Comparison of ENCODE assay signal across 8 mouse cellular contexts in the genomic region with DNA sequence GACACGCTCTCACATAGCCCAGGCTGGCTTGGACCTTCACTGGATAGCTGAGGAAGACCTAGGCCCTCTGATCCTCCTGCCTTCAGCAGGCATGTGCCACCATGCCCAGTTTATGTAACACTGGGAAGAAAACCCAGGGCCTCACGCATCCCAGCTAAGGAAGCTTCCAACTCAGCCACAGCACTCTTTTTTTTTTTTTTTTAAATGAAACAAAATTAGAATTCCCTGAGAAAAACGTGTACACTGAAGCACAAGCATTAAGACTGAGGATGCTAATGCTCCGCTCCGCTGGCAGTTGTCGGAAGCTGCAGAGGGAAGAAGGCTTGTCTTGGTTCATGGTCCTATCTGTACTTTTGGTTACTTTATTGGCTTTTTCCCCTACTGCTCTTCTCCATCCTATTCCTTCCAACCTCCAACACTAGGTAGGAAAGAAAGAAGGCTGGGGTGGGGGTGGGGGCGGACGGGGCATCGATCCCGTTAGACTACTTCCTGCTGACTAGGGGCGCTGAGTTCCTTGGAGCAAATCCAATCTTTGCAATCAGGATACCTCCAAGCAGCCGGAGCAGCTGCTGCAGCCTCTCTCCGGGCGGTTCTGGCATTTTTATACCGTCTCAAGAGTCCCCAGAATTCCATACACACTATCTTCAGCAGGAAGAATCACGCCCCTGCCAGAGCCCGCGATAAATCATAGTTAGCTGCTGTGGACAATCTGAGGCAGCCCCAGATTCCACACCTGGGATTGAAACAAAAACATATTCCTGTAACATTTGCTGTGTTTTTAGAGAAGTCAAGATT. TPM values are rescaled to one million over a fixed set of nuclear protein-coding genes. Genes with fewer than 3 reads are reported as not detected.
DNase-seq lines count a peak whose midpoint lies in the region; ATAC-seq and TF ChIP-seq lines count a peak whose summit lies in the region.

No protein-coding gene starts in this region.

- H3K27ac ChIP-seq in layer of hippocampus, adult 2 months: peak overlapping the region; percentile 81
- H3K27ac ChIP-seq in embryonic facial prominence, embryonic 13.5 days: peak overlapping the region; percentile 91
- peak overlapping the region; percentile 82 for H3K27ac ChIP-seq in intestine, embryonic 16.5 days (ENCODE audit: low read length)
- no peak overlapping the region for H3K27ac ChIP-seq in midbrain, embryonic 16.5 days (ENCODE audit: low read length)

- H3K36me3 ChIP-seq in embryonic facial prominence, embryonic 13.5 days: no peaks in the 10 kb centered on the region
- no peaks in the 10 kb centered on the region for H3K36me3 ChIP-seq in intestine, embryonic 16.5 days (ENCODE audit: control insufficient read depth, insufficient read depth, low read length)
- H3K36me3 ChIP-seq in midbrain, embryonic 16.5 days (ENCODE audit: control insufficient read depth, insufficient read depth, low read length): no peaks in the 10 kb centered on the region

- H3K4me1 ChIP-seq in embryonic facial prominence, embryonic 13.5 days: peaks cover 34% of the 10 kb centered on the region
- peaks cover 18% of the 10 kb centered on the region for H3K4me1 ChIP-seq in intestine, embryonic 16.5 days (ENCODE audit: control insufficient read depth, insufficient read depth, low read length)
- peaks cover 11% of the 10 kb centered on the region for H3K4me1 ChIP-seq in midbrain, embryonic 16.5 days (ENCODE audit: control insufficient read depth, insufficient read depth, low read length)

- ATAC-seq in embryonic facial prominence, embryonic 13.5 days (ENCODE audit: insufficient number of reproducible peaks, insufficient read depth, low FRiP score, low TSS enrichment, low read depth): no peak
- ATAC-seq in intestine, embryonic 16.5 days: no peak
- no peak for ATAC-seq in midbrain, embryonic 16.5 days

- WGBS in embryonic facial prominence, embryonic 13.5 days: 29% methylated on average over 18 of the region's 18 CpGs
- 25% methylated on average over 18 of the region's 18 CpGs for WGBS in intestine, embryonic 16.5 days
- 51% methylated on average over 18 of the region's 18 CpGs for WGBS in midbrain, embryonic 16.5 days

- H3K9me3 ChIP-seq in embryonic facial prominence, embryonic 13.5 days: no peaks in the 10 kb centered on the region
- no peaks in the 10 kb centered on the region for H3K9me3 ChIP-seq in intestine, embryonic 16.5 days (ENCODE audit: control insufficient read depth, low read length)
- H3K9me3 ChIP-seq in midbrain, embryonic 16.5 days (replicated peaks; ENCODE audit: control insufficient read depth, low read length, poor library complexity, severe bottlenecking): no peaks in the 10 kb centered on the region

- peak overlapping the region; percentile 13; the same call in 1 of the 2 replicates for H3K4me3 ChIP-seq in layer of hippocampus, adult 2 months
- H3K4me3 ChIP-seq in embryonic facial prominence, embryonic 13.5 days: peak overlapping the region; percentile 36
- H3K4me3 ChIP-seq in intestine, embryonic 16.5 days (ENCODE audit: low read length): peak overlapping the region; percentile 44
- no peak overlapping the region for H3K4me3 ChIP-seq in midbrain, embryonic 16.5 days (ENCODE audit: low read depth, low read length)

- peak overlapping the region; percentile 62 for H3K9ac ChIP-seq in embryonic facial prominence, embryonic 13.5 days
- peak overlapping the region; percentile 63 for H3K9ac ChIP-seq in intestine, embryonic 16.5 days (ENCODE audit: low read depth, low read length)
- H3K9ac ChIP-seq in midbrain, embryonic 16.5 days (ENCODE audit: low read depth, low read length): no peak overlapping the region

- H3K4me2 ChIP-seq in embryonic facial prominence, embryonic 13.5 days: peak overlapping the region; percentile 58
- H3K4me2 ChIP-seq in intestine, embryonic 16.5 days (ENCODE audit: low read depth, low read length): peak overlapping the region; percentile 55
- H3K4me2 ChIP-seq in midbrain, embryonic 16.5 days (ENCODE audit: low read length): peak overlapping the region; percentile 28

- TF ChIP-seq CTCF in layer of hippocampus, adult 2 months (conservative IDR thresholded peaks at IDR 0.05): no peak

- no peak for DNase-seq in layer of hippocampus, adult 2 months (ENCODE audit: low spot score in 2 of 2)
- no peak for DNase-seq in layer of hippocampus, adult 9-10 months (ENCODE audit: low spot score)
- no peak for DNase-seq in gastrocnemius, adult 8-10 months (ENCODE audit: low spot score in 2 of 2)
- DNase-seq in thymus, postnatal 4 days: no peak
- no peak for DNase-seq in spleen, adult 12 weeks (ENCODE audit: low spot score)

- H3K27me3 ChIP-seq in embryonic facial prominence, embryonic 13.5 days: no peaks in the 10 kb centered on the region
- H3K27me3 ChIP-seq in intestine, embryonic 16.5 days (replicated peaks; ENCODE audit: control insufficient read depth, insufficient read depth, low read length): no peaks in the 10 kb centered on the region
- H3K27me3 ChIP-seq in midbrain, embryonic 16.5 days (ENCODE audit: control insufficient read depth, insufficient read depth, low read depth, low read length): no peaks in the 10 kb centered on the region

RNA-seq across cellular contexts. Expression of gene Sept9, which starts 25.2 kb away (rescaled TPM):
- 100 to 1,000 TPM; 102 to 114 TPM for total RNA-seq in layer of hippocampus, adult 2 months (2021)
- 186 and 202 TPM in 2 replicates for polyA plus RNA-seq in embryonic facial prominence, embryonic 13.5 days (2015; fragmentation: Nextera tagmentation; extraction: Ambion mirVana)
- 183 and 191 TPM in 2 replicates for polyA plus RNA-seq in intestine, embryonic 16.5 days (2015; fragmentation: Nextera tagmentation; extraction: Ambion mirVana)
- 103 and 108 TPM in 2 replicates for polyA plus RNA-seq in midbrain, embryonic 16.5 days (2015; fragmentation: Nextera tagmentation; extraction: Ambion mirVana)
- total RNA-seq in gastrocnemius, adult 8-10 months (2022): 10 to 100 TPM in 2 of 4 experiments, 1 to 10 TPM in 2; 5.7 to 16.2 (median 12.4) TPM

RNA-seq across cellular contexts. Expression of gene Sec14l1, which starts 59.3 kb away (rescaled TPM):
- 100 to 1,000 TPM; 226 to 239 TPM for total RNA-seq in layer of hippocampus, adult 2 months (2021)
- polyA plus RNA-seq in embryonic facial prominence, embryonic 13.5 days (2015; fragmentation: Nextera tagmentation; extraction: Ambion mirVana): 44.3 and 47.3 TPM in 2 replicates
- polyA plus RNA-seq in intestine, embryonic 16.5 days (2015; fragmentation: Nextera tagmentation; extraction: Ambion mirVana): 28.5 and 29.5 TPM in 2 replicates
- polyA plus RNA-seq in midbrain, embryonic 16.5 days (2015; fragmentation: Nextera tagmentation; extraction: Ambion mirVana): 60.7 and 63.4 TPM in 2 replicates
- 10 to 100 TPM; 42.6 to 56.1 (median 50.7) TPM for total RNA-seq in gastrocnemius, adult 8-10 months (2022)
